Comparison of ENCODE assay signal across 26 mouse cellular contexts in the genomic region with DNA sequence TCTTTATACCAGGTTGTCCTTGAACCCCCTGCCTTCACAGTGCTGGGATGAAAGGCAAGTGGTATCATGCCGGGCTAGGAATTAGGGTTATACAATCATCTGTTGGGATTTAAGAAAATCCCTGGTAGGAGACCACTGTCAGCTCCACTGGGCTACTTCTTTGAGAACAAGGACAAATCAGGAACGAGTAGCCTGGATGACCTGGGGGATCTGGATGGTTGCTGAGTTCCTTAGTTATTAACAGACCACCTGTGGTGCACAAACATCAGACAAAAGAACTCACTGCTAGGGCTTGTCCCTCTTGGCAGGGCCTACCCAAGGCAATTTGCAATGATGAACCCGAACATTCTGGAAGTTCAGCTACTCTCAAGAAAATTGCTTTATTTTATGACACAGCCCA. TPM values are rescaled to one million over a fixed set of nuclear protein-coding genes. Genes with fewer than 3 reads are reported as not detected.
"Had no signal": no experiment of that assay in that cellular context is flagged by ENCODE, and none has a peak within 500 bp of the region (broad histone marks: within the 10 kb centered on the region; RNA-seq: fewer than 3 reads in every experiment).

No protein-coding gene starts in this region.

- H3K9ac ChIP-seq: embryonic facial prominence, embryonic 12.5 days; embryonic facial prominence, embryonic 13.5 days; embryonic facial prominence, embryonic 15.5 days; forebrain, embryonic 12.5 days; forebrain, embryonic 13.5 days; forebrain, embryonic 15.5 days; forebrain, postnatal 0 days; heart, embryonic 12.5 days had no signal

- H3K9me3 ChIP-seq: embryonic facial prominence, embryonic 10.5 days; embryonic facial prominence, embryonic 12.5 days; embryonic facial prominence, embryonic 13.5 days; embryonic facial prominence, embryonic 15.5 days; forebrain, embryonic 10.5 days; forebrain, embryonic 12.5 days; forebrain, embryonic 13.5 days; forebrain, embryonic 15.5 days; heart, embryonic 10.5 days; heart, embryonic 12.5 days had no signal

- H3K36me3 ChIP-seq: embryonic facial prominence, embryonic 10.5 days; embryonic facial prominence, embryonic 12.5 days; embryonic facial prominence, embryonic 13.5 days; embryonic facial prominence, embryonic 15.5 days; forebrain, embryonic 10.5 days; forebrain, embryonic 12.5 days; forebrain, embryonic 15.5 days; heart, embryonic 10.5 days; heart, embryonic 12.5 days had no signal

- H3K27me3 ChIP-seq: embryonic facial prominence, embryonic 15.5 days; forebrain, embryonic 15.5 days; heart, embryonic 12.5 days had no signal

- H3K4me1 ChIP-seq: embryonic facial prominence, embryonic 10.5 days; embryonic facial prominence, embryonic 12.5 days; embryonic facial prominence, embryonic 13.5 days; embryonic facial prominence, embryonic 15.5 days; forebrain, embryonic 10.5 days; forebrain, embryonic 12.5 days; forebrain, embryonic 13.5 days; forebrain, embryonic 15.5 days; heart, embryonic 10.5 days; heart, embryonic 12.5 days had no signal

- ATAC-seq: forebrain, embryonic 13.5 days; forebrain, embryonic 14.5 days; forebrain, embryonic 15.5 days; forebrain, embryonic 16.5 days; forebrain, postnatal 0 days had no signal

- H3K27ac ChIP-seq: embryonic facial prominence, embryonic 10.5 days; embryonic facial prominence, embryonic 12.5 days; embryonic facial prominence, embryonic 13.5 days; embryonic facial prominence, embryonic 15.5 days; forebrain, embryonic 10.5 days; forebrain, embryonic 12.5 days; forebrain, embryonic 13.5 days; forebrain, embryonic 15.5 days; gastrocnemius, adult 2 months; heart, adult 2 months; heart, embryonic 10.5 days had no signal

- DNase-seq: cerebellum, postnatal 14 days; cerebellum, postnatal 25 days; cerebellum, postnatal 36 days; embryo, embryonic 11 days; forebrain, postnatal 0 days; gastrocnemius, adult 2 months; gastrocnemius, postnatal 10 days; gastrocnemius, postnatal 14 days; gastrocnemius, postnatal 25 days; gastrocnemius, postnatal 36 days; heart, adult 11 months; heart, adult 18-20 months; heart, adult 2 months had no signal

- H3K4me2 ChIP-seq: embryonic facial prominence, embryonic 12.5 days; embryonic facial prominence, embryonic 13.5 days; embryonic facial prominence, embryonic 15.5 days; forebrain, embryonic 12.5 days; forebrain, embryonic 13.5 days; forebrain, embryonic 15.5 days; heart, embryonic 12.5 days had no signal

- H3K4me3 ChIP-seq: embryonic facial prominence, embryonic 10.5 days; embryonic facial prominence, embryonic 12.5 days; embryonic facial prominence, embryonic 13.5 days; embryonic facial prominence, embryonic 15.5 days; erythroblast, embryonic 14.5 days; forebrain, embryonic 10.5 days; forebrain, embryonic 12.5 days; forebrain, embryonic 13.5 days; forebrain, embryonic 15.5 days; gastrocnemius, adult 2 months; heart, adult 2 months; heart, embryonic 10.5 days; heart, embryonic 12.5 days had no signal

RNA-seq across cellular contexts. Expression of a gene that starts 55.7 kb away (rescaled TPM):
- polyA plus RNA-seq: erythroblast, embryonic 14.5 days had no signal
